Mouse (Mus musculus) heart, postnatal 0 days (tissue): ENCODE measurements around the gene Nhsl2. TPM values are rescaled to one million over a fixed set of nuclear protein-coding genes. Genes with fewer than 3 reads are reported as not detected.
A peak's percentile ranks its signal among the peaks of the same experiment; 100 is the strongest.

Experiments
- ATAC-seq: fragments of 200-750 bp; cut with Nextera tagmentation; 2 replicates; pipeline ENCODE4 v1.8.0; 2017; ENCODE audit warnings: low read depth, moderate number of reproducible peaks, moderate library complexity; ENCODE audit not compliant: insufficient read depth
- DNase-seq: peaks from one replicate; pipeline ENCODE4 v3.0.0-alpha.2; 2016; ENCODE audit warnings: low spot score
- H3K27ac ChIP-seq: fragments of 300-500 bp; sonication (generic); 2 replicates; pipeline ENCODE4 v1.5.1; 2014; ENCODE audit warnings: low read depth, mild to moderate bottlenecking
- H3K27me3 ChIP-seq: fragments of 300-500 bp; sonication (generic); 2 replicates; pipeline ENCODE4 v1.6.1; 2014; ENCODE audit warnings: low read length, mixed read lengths; ENCODE audit not compliant: control insufficient read depth, insufficient read depth
- H3K36me3 ChIP-seq: fragments of 300-500 bp; sonication (generic); replicated peaks from 2 replicates; pipeline ENCODE4 v1.6.1; 2014; ENCODE audit warnings: low read length, mixed read lengths; ENCODE audit not compliant: control insufficient read depth, insufficient read depth
- H3K4me1 ChIP-seq: fragments of 300-500 bp; sonication (generic); 2 replicates; pipeline ENCODE4 v1.6.1; 2014; ENCODE audit warnings: antibody characterized with exemption; ENCODE audit not compliant: control insufficient read depth, insufficient read depth
- H3K4me2 ChIP-seq: fragments of 300-500 bp; sonication (generic); 2 replicates; pipeline ENCODE4 v1.6.1; 2014; ENCODE audit warnings: low read depth, mild to moderate bottlenecking, low read length, moderate library complexity
- H3K4me3 ChIP-seq: fragments of 300-500 bp; sonication (generic); 2 replicates; pipeline ENCODE4 v1.5.1; 2014; ENCODE audit warnings: low read depth, low read length
- H3K9ac ChIP-seq: fragments of 300-500 bp; sonication (generic); replicated peaks from 2 replicates; pipeline ENCODE4 v1.6.1; 2014; ENCODE audit warnings: low read depth, low read length, mixed read lengths
- H3K9me3 ChIP-seq: fragments of 300-500 bp; sonication (generic); replicated peaks from 2 replicates; pipeline ENCODE4 v1.6.1; 2016; ENCODE audit warnings: low read length; ENCODE audit not compliant: control insufficient read depth
- CTCF ChIP-seq: IDR thresholded peaks from 2 replicates; pipeline ENCODE4 v1.5.1; 2016; ENCODE audit warnings: antibody characterized with exemption, control low read depth, low read depth
- EP300 ChIP-seq: IDR thresholded peaks from 2 replicates; pipeline ENCODE4 v1.6.1; 2016; ENCODE audit warnings: antibody characterized with exemption, low read depth
- WGBS: fragments of 180-500 bp; shearing (Covaris S2); extraction: QIAGEN DNeasy Blood & Tissue Kit; methylation state at CpG from one replicate; pipeline ENCODE4 v1.1.7; 2014; 5-methylcytosine and 5-hydroxymethylcytosine counted together
- polyA plus RNA-seq: library from polyadenylated mRNA; unstranded; fragments of >200 nt; fragmentation: Nextera tagmentation; extraction: Ambion mirVana; gene quantifications from 2 replicates; pipeline ENCODE4 v1.2.1, GENCODE M21; 2015
- total RNA-seq: library from RNA; depleted of rRNA; stranded (reverse); fragments of >200 nt; gene quantifications from 2 replicates; pipeline ENCODE4 v1.2.3, GENCODE M21; 2014; ENCODE audit warnings: low replicate concordance

Nhsl2 gene
- total and polyA plus RNA-seq, 2 experiments from 2014 or later, result 2.9 to 18.7 TPM

GRCm38 (mm10) chrX:101983638-101984037 lies 134.5 kb downstream of the Nhsl2 start:
- H3K4me2 ChIP-seq, result no peak overlapping the region
- TF ChIP-seq CTCF (no peak), EP300 (peak; percentile 91)
- ATAC-seq, result peak; percentile 78
- peak overlapping the region; percentile 43 for H3K27ac ChIP-seq
- H3K4me3 ChIP-seq, result no peak overlapping the region
- H3K4me1 ChIP-seq, result peaks cover 4% of the 10 kb centered on the region; the same call in 1 of the 2 replicates
- no peaks in the 10 kb centered on the region for H3K9me3 ChIP-seq
- H3K9ac ChIP-seq, result no peak overlapping the region
- peak; percentile 68 for DNase-seq
- 19% methylated on average over 6 of the region's 6 CpGs for WGBS
- no peaks in the 10 kb centered on the region for H3K27me3 ChIP-seq
- H3K36me3 ChIP-seq, result no peaks in the 10 kb centered on the region

DNA sequence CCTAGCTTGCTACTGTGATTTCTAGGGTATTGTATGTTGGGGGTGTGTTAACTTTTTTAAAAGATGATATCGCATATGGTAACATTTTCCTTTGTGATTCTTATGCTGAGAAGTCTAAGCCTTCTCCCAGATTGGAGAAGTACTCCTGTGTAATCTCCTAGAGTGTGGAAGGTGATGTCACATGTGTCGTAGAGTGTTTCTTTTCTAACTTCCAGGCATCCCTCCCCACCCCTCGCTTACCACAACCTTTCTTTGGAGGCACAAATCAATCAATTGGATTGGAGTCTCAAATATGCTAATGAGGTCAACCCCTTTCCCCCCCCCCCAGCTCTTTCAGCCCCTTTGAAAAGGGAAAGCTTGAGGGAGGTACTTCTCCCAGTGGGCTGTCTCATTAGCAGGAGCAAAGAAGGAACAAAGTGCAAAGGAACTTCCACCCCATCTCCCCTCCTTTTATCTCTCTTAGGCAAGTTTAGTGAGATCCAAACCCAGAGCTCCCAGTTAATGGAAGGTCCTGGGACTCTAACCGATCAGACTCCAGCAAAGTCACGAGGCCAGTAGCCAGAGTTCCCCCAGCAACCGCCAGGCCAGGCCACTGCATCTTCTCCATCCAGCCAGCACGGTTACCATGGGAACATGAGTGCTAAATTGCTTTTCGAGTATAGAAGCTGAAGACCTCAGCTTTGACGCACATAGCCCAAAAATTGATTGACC lies 137.6 kb downstream of the Nhsl2 start:
- no peak for ATAC-seq
- H3K27ac ChIP-seq, result no peak overlapping the region
- H3K4me2 ChIP-seq, result no peak overlapping the region
- no peaks in the 10 kb centered on the region for H3K9me3 ChIP-seq
- H3K27me3 ChIP-seq, result no peaks in the 10 kb centered on the region
- no peak for DNase-seq
- no peak overlapping the region for H3K9ac ChIP-seq
- no peak overlapping the region for H3K4me3 ChIP-seq
- WGBS, result 58% methylated on average over 9 of the region's 9 CpGs
- TF ChIP-seq EP300, result no peak
- no peak for TF ChIP-seq CTCF
- no peaks in the 10 kb centered on the region for H3K4me1 ChIP-seq
- no peaks in the 10 kb centered on the region for H3K36me3 ChIP-seq

DNA sequence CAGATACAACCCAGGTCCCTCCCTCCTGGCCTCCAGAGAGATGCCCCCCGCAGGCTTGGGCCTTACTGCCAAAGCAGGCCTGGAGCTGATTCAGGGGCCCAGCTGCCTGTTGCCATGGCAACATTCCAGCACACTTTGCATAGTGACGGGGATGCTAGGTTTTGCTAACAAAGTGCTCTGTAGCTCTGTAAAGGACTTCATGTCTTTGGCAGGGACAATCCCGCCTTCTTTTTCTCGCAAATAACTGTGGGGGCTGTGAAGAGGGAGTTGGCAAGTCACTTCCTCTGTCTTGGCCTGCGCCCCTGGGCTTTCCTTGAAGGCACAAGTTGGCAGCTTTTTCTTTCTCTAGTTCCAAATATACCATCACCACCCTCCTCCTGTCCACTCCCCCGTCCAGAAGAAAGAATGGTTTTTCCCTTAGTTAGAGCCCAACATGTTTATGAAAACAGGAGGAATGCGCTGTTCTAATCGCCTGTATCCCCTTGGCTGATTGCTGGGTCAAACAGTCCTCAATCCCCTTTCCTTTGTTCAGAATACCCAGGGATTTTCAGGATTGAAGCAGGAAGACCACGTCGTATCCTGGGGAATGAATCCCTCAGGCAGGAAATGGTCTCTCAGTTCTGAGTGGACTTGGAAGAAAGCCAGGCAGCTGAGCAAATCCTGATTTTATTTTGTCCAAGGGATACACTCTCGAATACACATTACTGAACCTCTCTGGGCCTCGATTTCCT lies 144.8 kb downstream of the Nhsl2 start:
- Histone ChIP-seq H3K9me3 (no peaks in the 10 kb centered on the region), H3K9ac (no peak overlapping the region), H3K4me3 (no peak overlapping the region), H3K27ac (peak overlapping the region; percentile 64), H3K4me2 (no peak overlapping the region), H3K27me3 (no peaks in the 10 kb centered on the region), H3K4me1 (no peaks in the 10 kb centered on the region), H3K36me3 (no peaks in the 10 kb centered on the region)
- 33% methylated on average over 12 of the region's 12 CpGs for WGBS
- DNase-seq, result peak; percentile 36
- peak; percentile 70 for ATAC-seq
- TF ChIP-seq EP300, result no peak
- no peak for TF ChIP-seq CTCF

DNA sequence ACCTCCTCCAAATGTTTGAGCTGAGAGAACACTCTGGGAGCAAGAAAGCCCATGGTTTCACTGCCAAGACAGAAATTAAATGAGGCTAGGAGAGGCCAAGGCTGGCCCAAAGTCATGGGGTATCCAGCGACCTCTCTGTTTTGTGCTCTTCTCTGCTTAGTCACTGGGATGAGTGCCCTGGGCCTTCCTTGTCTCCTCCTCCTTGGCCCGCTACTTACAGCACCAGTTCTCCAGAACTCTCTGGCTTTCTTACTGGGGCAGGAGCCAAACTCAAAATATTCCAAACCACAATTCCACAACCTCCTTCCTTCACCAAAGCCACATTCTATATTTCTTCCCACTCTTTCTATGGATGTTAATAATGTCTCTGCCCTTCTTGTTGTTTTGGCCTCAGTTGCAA lies 147.5 kb downstream of the Nhsl2 start:
- 78% methylated on average over 2 of the region's 2 CpGs for WGBS
- no peak overlapping the region for H3K4me2 ChIP-seq
- no peak overlapping the region for H3K9ac ChIP-seq
- no peak for DNase-seq
- no peak overlapping the region for H3K4me3 ChIP-seq
- no peaks in the 10 kb centered on the region for H3K4me1 ChIP-seq
- no peaks in the 10 kb centered on the region for H3K27me3 ChIP-seq
- no peaks in the 10 kb centered on the region for H3K36me3 ChIP-seq
- ATAC-seq, result no peak
- no peak overlapping the region for H3K27ac ChIP-seq
- H3K9me3 ChIP-seq, result no peaks in the 10 kb centered on the region
- TF ChIP-seq EP300, result no peak
- no peak for TF ChIP-seq CTCF

GRCm38 (mm10) chrX:102003632-102004315 lies 154.6 kb downstream of the Nhsl2 start:
- Histone ChIP-seq H3K27me3 (0 out of 2 replicates have a peak, but pooled peaks cover 2% of the 10 kb centered on the region), H3K4me1 (no peaks in the 10 kb centered on the region), H3K4me2 (peak overlapping the region; percentile 61), H3K4me3 (peak overlapping the region; percentile 34), H3K9me3 (no peaks in the 10 kb centered on the region), H3K27ac (peak overlapping the region; percentile 32; the same call in 1 of the 2 replicates), H3K9ac (no peak overlapping the region), H3K36me3 (no peaks in the 10 kb centered on the region)
- no peak for DNase-seq
- ATAC-seq, result peak; percentile 59
- no peak for TF ChIP-seq CTCF
- 27% methylated on average over 19 of the region's 20 CpGs for WGBS
